Mouse (Mus musculus) testis, adult 2 months (tissue): ENCODE data around the gene Cecr2.

Experiments
- CTCF ChIP-seq: fragments of 200-500 bp; IDR thresholded peaks from 2 replicates; pipeline ENCODE4 v1.5.1; 2012; ENCODE audit warnings: low read depth, mild to moderate bottlenecking, inconsistent platforms, low read length, moderate library complexity; ENCODE audit not compliant: control insufficient read depth, insufficient read depth, insufficient replicate concordance
- POLR2A ChIP-seq: fragments of 200-500 bp; IDR thresholded peaks from 2 replicates; pipeline ENCODE4 v1.6.1; 2012; ENCODE audit warnings: low read depth, mild to moderate bottlenecking, inconsistent platforms, low read length, moderate library complexity; ENCODE audit not compliant: control insufficient read depth

DNA sequence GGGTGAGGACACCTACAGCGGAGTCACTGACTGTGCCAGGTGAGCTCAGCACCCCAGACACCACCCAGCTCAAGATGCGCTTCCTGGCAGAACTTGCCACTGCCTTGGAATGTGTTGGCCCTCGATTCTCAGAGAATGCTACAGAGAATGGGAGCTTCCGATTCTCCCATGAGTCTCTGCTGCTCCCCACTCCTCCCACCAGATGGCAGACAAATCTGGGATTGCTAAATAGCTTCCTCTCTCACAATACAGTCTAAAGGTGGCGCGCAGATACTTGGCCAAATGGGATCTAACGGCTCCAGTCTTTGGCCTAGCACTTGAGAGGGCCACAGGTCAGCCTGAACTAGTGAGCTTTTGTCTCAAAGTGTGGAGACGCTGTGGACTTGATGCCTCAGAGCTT lies 126.8 kb downstream of the Cecr2 start:
- TF ChIP-seq CTCF (no peak), POLR2A (no peak)
